Mouse (Mus musculus) heart, postnatal 4 days (tissue): ENCODE results near the gene Cul7. TPM values are rescaled to one million over a fixed set of nuclear protein-coding genes. Genes with fewer than 3 reads are reported as not detected.

ENCODE experiments used
- DNase-seq: peaks from one replicate; pipeline ENCODE4 v3.0.0; 2021
- total RNA-seq, 2 experiments: library from RNA; stranded (reverse); gene quantifications; 2 replicates each; pipeline ENCODE4 v1.2.3; 2021

Cul7 gene
- total RNA-seq, 2 experiments from 2014 or later, result 65.5 to 66.6 TPM

DNA sequence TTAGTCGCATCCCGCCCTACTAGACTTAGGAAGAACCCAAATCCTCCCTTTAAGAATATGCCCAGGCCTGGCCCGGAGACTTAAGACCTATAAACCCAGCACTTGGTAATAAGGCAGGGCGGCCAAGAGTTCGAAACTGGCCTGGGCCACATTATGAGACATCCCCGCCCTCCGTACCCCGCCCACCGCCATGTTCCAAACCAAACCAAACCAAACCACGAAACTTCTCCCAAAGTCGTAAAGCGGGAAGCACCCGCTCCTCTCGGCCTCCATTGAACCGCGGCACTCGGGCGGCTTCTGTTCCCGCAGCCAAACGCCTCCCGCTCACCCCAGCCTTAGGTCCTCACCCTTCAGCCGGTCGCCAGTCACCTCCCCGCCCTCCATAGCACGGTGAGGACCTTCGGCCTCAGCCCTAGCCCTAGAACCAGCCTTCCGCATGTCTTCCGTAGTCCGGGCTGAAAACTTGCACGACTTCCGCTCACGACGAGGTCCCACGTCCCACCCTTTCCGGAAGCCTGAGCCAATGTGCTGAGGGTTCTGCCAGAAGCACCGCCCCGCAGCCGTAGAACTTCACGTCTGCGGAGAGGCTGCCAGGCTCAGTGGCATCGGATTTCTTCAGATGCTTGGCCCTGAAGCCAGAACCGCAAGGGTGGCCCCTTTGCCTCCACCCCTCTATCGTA, 23.9 kb downstream of the Cul7 start, which contains the start of gene Rrp36:
Rrp36 (minus strand) TSS at position 503 of the 680 bp plus-strand sequence.
- DNase-seq, result peak; percentile 93

DNA sequence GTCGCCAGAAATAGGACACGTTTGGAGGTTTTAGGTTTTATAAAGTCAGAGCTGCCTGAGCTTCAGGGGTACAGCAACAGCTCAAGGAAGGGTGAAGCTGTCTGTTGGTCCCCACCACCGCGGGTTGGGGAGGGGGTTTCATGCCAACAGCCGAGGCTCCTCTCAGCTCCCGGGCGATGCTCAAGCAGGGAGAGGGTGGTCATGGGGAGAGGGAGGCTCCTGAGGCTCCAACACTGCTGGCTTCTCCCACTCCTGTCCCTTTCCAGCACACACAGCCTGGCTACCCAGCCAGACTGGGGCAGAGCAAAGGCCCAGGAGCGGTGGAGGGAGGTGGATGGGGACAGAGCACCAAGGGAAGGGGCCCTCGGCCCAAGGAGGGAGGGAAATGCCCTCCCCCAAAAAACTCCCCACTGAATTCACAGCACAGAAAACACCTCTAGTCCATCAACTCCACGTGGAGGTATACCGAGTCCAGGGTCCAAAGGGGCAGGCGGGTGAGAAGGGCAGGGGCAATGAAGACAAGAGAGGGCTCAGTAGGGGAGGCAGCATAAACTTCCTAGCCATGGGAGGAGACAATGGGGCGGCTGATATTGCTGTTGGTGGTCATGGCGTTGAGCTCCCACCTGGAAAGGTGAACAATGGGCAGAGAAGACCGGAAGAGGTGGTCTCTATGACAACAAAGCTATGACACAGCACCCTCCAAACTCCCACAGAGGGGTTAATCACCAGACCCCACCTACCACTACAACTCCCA, 24.6 kb downstream of the Cul7 start:
- no peak for DNase-seq

DNA sequence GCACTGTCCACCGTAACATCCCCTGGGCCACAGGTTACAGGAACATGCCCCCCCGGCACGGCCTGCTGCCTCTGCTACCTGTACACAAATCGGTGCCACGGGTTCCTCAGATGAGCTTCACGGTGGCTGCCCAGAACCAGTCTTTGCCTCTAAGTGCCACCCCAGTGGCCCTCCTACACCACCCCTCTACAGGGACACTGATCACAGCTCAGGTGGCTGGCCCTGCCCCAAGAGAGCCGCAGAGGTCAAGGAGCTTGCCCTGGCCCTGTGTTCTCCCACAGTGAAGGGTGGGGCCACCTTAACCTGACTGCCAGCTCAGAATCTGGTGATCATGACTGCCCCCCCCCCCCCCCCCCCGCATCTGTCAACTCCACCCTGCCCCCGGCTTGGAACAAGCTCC, 28.3 kb downstream of the Cul7 start, which contains the start of gene Mea1:
Mea1 (plus strand) TSS at position 378 of the 400 bp plus-strand sequence.
- peak; percentile 45 for DNase-seq

DNA sequence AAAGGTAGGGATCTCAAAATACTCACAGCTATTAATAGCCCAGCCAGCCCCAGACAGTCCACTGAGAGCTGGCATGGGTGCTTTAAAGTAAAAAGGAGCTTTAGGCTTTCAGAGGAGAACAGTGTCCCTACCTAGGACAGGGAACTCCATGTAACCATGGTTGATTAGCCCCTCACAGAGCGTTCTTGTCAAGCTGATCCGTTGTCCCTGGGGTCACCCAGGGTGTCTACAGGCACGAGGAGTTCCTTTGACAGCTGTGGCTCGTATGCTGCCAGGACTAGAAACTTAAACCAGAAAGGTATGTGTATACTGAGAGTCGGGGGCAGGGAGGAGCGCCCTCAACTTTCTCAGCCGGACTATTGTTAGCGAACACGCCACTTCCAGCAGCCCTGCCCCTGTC, 28.8 kb downstream of the Cul7 start:
- DNase-seq, result no peak

DNA sequence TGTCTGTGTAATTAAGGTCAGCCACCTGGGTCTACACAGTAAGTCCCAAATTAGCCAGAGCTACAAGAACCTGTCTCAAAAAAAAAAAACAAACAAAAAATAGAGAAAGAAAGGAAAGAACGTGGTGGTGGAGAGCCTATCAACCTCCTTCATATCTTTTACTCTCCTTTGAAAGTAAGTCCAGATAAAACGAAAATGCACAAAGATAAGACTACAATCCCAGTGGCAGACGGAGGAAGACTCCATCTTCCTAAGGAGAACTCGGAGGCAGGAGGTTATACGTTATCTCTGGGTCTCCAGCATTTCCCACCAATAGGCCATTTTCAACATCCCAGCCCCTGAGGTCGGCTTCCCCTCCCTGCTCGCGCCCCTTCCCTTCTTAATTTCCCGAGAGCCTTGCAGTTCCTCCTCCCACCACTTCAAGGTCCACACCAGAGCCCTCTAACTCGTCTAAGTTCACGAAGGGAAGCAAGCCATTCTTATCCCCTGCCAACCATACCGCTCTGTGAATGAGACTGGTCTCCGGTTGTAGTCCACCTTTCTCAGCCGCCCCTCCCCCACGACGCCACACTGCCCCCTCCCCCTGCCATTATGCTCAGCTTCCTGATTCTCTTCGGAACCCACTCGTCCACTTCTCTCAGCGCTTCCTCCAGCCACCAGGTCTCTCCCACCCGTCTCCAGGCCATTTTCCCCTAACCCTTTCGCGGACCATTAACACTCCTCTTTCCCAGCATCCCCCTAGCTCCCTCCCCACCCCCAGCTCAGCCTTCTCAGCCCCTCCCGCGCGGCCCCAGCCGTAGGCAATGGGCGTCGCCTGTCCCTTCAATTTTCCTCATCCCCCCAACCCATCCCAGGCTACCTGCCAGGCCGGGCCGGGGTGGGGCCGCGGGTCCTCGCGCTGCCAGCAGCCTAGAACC, 30.0 kb downstream of the Cul7 start:
- DNase-seq, result peak; percentile 73

DNA sequence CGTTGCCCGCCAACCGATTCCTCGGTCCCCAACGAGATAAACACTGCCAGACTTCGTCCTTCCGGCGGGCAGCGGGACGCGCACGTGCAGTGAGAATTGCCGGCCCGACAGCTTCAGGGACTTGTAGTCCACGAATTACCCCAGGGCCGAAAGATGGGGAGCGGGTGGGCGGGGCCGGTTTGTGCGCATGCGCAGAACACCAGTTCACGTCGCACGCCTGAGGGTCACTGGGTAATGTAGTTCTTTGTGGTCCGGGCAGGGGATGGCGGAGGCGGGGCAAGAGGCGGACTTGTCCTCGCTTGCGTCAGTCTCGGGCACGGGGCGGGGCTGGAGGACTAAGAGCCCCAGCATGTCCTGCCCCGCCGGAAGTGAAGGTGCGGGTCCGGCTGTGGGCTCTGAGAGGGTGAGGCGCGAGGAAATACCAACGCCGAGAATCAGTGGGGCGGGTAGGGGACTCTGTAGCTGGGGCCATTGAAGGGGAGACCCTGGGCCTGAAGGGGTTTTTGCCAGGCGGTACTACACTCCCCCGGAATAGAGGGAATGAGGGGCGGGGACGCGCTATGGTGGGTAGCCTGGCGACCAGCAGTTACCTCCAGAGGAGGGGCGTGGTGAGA, 30.7 kb downstream of the Cul7 start, which contains the start of gene Klhdc3:
Klhdc3 (minus strand) TSS at position 155 of the 614 bp plus-strand sequence.
- DNase-seq, result peak; percentile 98

DNA sequence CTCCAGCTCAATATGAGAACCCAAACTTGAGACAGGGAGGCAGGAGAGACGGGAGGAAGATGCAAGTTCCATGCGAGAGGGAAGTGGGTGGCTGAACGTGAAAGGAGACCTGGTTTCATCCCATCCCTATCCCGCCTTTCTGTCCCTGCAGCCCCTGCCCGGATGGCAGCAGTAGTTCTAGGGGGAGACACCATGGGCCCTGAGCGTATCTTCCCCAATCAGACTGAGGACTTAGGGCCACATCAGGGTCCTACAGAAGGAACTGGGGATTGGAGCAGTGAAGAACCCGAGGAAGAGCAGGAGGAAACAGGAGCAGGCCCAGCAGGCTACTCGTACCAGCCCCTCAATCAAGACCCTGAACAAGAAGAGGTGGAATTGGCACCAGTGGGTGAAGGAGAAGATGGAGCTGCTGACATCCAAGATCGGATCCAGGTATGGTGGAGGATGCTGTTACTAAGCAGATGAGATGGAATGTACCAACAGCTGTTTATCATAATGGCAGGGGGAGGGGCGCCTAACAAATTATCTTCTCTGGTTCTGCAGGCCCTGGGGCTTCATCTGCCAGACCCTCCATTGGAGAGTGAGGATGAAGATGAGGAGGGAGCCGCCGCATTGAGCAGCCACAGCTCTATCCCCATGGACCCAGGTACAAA, 31.5 kb downstream of the Cul7 start:
- no peak for DNase-seq

DNA sequence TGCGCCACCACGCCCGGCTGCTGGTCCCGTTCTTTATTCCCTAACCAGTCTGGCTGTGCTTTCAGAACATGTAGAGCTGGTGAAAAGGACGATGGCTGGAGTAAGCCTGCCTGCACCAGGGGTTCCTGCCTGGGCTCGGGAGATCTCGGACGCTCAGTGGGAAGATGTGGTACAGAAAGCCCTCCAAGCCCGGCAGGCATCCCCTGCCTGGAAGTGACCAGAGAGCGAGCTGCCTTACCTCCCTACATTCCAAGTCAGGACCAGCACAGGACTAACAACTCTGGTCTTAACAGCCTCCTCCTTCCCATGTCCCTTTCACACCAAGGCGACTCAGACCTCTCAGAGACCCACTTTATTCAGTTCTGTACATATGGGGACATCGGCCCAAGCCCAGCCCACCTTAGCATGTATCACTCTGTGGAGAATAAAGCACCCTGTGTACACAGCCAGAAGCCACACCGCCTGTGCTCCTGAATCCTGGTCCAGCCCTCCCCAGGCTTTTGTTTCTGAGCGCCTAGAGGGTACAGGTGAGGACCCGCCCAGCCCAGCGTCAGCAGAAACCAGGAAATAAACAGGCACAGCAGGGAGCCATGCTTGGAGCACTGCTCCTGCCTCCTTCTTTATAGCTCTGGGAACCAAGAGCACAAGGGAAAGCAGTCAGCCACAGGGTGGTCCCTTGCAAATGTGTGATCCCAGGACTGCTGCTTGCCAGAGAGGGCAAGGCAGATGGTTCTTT, 32.7 kb downstream of the Cul7 start:
- no peak for DNase-seq

DNA sequence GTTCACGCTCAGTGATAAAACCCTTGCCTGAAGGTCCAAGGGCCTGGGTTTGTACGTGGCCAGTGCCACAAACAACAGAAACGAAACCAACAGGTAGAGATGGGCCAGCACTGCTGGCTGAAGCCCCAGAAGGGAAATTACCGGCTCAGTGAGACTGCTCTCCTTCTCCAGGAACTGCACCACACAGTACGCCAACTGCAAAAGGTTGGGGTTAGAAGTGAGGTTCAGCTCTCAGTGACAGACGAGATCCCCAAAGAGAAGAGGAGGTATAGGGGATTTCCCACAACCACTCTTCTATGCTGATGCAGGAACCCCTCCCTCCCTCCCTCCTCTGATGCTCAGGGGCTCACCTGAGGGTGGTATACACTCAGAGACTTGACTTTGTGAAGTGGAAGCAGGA, 35.8 kb downstream of the Cul7 start:
- DNase-seq, result no peak

DNA sequence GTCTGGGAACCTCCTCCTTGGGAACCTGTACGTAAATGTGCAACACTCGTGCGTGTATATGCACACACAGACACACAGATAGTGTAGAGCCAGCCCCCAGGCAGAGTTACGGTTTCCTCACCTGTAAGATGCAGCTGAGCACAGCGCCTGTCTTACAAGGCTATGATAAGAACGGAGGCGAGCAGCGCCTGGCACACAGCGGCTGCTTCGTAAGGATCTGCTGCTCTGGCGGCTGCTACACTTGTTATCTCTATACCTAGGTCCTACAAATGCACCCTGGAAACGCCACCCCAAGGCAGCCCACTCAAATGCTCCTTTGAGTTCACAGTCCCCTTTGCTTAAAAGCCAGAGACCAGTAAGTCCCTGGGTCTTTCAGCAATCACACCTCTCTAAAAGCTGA, 40.5 kb downstream of the Cul7 start:
- DNase-seq, result no peak

DNA sequence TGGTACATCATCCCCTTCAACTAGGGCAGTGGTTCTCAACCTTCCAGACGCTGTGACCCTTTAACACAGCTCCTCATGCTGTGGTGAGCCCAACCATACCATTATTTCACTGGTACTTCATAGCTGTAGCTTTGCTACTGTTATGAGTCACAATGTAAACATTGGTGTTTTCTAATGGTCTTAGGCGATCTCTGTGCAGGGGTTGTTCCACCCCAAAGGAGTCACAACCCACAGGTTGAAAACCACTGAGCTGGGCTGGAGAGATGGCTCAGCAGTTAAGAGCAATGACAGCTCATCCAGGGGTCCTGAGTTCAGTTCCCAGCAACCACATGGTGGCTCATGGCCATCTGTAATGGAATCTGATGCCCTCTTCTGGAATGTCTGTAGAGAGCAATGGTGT, 41.3 kb downstream of the Cul7 start:
- DNase-seq, result no peak

DNA sequence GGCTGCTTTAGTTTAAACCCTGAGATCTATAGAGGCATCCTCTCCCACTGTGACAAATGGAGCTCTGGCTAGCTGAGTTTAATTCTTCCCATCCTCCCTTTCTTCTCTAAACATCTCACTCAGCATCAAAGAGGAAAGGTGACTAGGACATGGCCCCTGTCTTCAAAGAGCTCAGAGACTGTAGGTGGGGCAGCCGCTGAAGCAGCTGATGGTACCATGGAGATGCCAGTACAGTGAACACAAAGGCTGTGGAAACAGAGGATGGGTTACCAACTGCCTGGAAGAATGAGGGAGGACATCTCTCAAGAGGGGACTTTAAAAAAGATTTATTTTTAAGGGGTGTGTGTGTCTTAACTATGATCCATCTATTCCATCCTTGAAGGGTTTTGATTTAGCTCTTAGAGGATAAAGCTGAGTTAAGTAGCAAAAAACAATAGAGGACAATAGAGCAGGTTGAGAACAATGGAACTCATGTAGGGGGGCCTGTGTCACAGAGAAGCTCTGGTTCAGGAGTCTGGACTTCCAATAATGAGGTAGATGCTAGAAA, 44.5 kb downstream of the Cul7 start:
- DNase-seq, result no peak

DNA sequence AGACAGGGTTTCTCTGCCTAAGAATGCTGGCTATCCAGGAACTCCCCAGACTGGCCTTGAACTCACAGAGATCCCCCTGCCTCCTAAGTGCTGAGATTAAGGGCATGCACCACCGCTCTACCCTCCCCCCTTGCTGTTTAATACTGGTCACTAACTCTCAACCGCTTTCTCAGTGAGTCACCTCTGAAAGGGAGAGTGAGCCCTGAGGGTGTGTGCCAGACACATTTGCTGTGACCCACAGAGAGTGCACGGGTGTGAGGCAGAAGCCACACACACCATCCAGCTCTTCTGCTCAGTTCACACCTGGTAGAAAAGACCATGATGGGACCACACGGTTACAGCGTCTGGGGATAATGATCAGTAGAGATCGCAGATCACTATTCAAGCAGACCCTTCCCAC, 48.4 kb downstream of the Cul7 start:
- DNase-seq, result no peak

DNA sequence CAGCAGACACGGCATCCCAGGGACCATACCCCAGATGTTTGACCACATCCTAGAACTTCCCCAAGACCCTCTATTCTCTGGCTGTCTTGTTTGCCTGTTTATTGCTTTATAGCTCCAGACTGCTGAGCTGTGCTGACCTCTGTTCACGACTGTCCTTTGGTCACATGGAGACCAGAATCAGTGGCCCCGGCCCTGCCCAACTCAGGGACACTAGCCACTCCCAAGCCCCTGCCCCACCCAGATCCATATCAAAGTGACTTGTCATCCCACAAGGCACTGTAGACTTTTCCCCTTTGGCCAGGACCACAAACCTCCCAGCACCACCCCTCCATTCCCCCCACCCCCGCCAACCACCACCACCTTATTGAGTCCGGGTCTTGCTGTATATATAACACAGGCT, 49.1 kb downstream of the Cul7 start:
- no peak for DNase-seq

DNA sequence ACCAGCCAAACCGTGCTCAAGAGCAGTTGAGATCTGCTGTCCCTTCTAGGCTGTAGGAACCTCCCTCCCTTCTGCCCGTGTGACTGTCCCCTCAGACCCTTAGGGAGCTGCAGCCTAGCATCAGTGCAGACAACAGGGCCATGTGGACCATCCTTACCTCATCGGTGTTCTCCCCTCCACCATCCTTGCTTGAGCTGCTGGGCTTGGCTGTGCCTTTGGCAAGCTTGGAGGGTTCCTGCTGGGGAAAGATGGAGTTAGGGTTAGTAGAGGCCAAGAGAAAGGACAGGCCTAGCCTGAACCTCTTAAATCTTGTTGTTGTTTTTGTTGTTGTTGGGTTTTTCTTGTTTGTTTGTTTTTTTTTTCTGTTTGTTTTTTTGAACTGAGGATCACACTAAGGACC, 49.8 kb downstream of the Cul7 start:
- no peak for DNase-seq

DNA sequence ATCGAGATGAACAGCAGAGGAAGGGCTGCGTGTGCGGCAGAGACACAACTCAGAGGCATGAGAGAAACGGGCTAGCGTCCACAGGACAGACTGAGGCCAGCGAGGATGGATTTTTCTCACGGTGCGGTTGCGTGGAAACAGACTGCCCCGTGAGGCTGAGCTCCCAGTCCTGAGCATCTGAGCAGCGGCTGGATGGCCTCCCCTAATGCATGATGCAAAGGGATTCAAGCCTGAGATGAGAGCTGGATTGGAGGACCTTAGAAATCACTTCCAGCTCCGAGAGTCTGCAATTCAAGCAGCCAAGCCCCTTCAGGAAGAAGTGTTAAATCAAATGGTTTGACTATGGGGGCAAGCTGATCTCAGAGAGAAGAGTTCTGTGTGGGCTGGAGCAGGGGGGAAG, 51.4 kb downstream of the Cul7 start:
- DNase-seq, result no peak

DNA sequence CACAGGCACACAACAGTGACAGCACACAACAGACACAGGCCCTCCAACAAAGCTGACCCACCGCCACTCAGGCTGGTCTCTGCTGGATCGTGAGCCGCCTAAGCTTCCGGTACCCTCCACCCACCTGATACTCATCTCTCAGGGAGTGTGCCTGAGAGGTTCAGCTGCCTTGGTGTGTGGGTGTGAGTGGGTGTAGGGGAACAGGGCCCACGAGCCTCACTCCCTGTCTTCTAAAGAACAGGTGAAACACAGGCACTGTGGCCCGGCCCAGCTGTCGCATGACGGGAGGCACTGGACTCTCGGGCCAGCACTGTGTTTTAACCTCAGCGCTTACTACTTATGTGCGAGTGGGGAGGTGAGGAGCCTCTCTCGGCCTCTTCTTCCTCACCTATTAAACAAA, 52.0 kb downstream of the Cul7 start:
- DNase-seq, result no peak

DNA sequence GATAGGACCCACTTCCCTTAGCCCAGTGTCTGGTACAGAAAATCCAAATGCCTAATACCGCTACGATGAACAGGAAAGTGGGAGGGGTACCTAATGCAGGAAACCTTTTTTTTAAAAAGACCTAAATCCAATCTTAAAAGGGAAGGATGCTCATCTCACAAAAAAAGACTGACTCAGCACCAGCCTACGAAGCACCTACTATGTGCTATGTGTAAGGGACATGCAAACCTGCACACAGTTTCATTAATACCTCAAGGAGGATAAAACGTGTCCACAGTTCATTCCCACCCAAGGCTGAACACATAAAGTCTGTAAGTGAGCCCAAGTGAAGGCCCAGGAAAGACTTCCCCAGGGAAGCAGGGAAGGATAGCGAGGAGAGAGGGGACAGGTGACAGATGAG, 52.4 kb downstream of the Cul7 start:
- DNase-seq, result no peak

DNA sequence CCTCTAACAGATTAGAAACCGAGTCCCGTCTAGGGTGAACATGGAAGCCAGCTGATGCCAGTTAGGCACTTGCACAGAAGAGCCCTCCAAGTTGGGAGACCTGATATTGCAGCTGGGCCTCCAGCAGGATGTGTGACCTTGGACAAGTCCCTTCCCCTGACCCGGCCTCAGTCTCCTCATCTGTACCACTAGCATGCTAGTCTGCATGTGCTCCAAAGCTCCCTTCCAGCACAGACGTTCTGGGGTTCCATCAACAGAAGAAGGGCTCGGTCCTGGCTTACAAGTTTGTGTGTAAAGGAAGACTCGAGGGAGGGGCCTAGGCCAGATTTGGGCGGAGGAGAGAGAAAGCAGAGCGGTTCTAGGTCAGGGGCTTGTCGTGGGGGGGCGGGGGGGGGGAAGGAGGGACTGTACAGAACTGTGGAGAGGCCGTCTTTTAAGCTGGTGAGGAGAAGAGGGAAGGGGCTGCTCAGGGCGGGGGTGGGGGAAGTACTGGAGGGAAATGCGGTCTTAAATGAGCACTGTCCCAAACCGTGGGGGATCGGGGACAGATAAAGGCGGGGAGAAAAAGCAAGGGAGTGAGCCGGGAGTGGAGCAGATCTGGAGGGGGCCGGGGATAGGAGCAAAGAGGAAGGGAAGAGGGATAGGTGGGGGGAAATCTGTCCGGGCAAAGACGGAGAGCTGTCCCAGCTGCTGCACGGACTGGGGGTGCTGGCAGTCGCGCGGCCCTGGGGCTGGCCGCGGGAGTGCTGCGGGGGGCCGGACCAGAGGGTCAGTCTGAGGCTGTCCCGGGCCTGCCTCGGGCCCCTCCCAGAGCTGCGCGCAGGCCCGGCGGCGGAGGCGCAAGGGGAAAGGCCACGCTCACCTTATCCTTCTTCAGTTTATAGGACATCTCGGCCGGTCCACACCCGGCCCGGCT, 54.1 kb downstream of the Cul7 start:
- no peak for DNase-seq
